Mouse (Mus musculus): ENCODE measurements around the gene Tubgcp4.

DNA sequence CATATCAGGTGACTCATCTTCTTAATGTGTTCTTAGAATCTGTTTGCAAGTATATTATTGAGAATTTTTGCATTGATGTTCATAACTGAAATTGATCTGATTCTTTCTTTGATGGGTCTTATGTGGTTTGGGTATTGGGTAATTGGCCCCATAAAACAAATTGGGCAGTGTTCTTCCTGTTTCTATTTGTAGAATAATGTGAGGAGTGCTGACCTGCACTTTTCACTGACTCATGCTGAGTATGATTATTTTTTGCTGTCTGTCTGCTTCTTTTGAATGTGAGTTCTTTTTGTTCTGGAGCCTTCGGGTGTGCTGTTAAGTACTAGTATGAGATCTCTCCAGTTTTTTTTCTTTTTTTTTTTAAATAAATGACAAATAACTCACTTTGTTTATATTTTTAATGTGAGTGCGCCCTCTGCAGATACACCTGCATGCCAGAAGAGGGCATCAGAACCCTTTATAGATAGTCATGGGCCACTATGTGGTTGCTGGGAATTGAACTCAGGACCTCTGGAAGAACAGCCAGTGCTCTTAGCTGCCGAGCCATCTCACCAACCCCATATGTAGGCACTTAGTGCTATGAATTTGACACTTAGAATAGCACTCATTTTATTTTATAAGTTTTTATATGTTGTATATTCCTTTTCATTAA lies 8.5 kb downstream of the Tubgcp4 start:
- no peak for TF ChIP-seq GATA1 (IDR thresholded peaks at IDR 0.05; ENCODE audit: low read length)
- TF ChIP-seq TAL1 (IDR thresholded peaks at IDR 0.05; ENCODE audit: low read length) = no peak
